Mouse (Mus musculus) embryo, embryonic 11 days (tissue): ENCODE results near the gene Ndufb4.
"Not testable (repeated sequence)": the region's sequence is repeated elsewhere in the genome, so short reads cannot be mapped to it uniquely, and the experiment has no call there.

Experiments used
- DNase-seq: peaks from one replicate; pipeline ENCODE4 v3.0.0-alpha.2; 2015

Ndufb4 gene

DNA sequence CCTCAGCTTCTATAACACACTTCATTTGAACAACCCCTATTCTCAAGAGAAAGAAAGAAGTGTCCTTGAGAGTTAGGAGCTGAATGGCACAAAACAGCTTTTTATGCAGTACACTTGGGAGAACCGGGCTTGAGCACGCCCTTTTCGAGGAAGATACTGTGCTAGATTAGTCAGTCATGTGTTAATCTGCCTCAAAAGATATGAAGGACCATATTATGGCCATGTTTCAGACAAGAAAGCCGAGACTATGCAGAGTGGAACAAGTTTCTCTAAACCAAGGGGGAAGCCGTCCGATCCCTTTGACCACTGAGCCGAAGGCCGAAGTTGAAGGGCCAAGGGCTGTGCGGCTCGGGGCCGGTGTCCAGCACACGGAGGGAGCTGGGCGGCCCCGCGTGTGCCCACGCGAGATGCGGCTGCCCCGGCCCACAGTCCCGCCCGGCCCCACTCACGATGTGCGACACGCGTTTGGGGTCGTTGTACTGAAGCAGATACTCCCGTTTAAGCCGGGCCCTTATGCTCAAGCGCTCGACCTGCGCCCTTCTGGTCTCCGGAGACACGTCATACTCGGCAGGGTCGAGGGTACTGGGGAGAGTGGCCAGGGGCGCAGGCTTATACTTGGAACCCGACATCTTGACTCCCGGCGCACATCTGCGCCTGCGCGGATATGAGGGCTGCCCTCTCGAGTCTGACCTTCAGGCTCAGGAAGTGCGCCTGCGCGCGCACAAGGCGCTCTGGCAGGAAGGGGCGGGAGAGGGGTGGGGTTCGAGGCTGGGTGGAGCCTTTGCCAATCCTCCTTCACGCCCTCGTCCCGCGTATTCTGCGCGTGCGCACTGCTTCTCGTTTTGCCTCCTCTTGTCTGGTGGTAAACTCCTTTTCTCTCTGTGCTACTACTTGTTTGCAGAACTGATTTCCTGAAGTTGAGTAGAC, at the start of gene Ndufb4:
TSS of gene Ndufb4 (minus strand) at position 723 of the 927 bp plus-strand sequence.
- DNase-seq: peak; percentile 99

DNA sequence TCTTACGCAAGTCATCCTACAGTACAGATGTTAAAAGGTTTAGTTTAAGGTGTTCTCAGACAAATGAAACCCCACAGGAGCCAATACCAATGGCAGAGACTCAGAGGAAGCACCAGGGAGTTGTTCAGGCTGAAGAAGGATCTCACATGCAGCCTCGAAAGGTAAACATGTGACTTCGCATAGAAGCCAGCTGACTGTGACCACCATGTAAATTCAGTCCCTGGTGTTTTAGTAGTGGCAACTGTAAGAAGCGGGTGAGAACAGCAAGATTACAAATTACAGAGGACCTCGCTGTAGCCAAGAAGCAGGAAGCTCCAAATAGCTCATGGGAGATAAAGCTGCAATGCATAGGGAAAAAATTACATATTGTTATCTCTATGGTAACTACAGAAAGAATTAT, 49.6 kb upstream of the Ndufb4 start:
- no peak for DNase-seq

DNA sequence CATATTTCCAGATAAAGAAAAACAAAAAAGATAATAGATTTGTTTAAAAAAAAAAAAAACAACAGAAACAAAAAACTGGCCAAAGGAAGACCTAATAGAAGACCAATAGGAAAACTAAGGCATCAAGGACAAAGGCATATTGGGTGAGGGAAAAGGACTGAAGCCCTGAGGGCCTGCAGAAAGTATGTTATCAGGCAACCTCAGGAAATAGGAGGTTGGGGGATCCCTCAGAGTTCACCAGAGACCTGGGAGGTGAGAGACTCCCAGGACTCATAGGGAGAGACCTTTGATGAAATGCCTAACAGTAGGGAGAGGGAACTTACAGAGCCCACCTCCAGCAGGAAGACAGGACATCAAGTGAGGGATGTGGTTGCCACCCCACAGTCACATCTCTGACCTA, 45.8 kb upstream of the Ndufb4 start:
- DNase-seq: not testable (repeated sequence)

DNA sequence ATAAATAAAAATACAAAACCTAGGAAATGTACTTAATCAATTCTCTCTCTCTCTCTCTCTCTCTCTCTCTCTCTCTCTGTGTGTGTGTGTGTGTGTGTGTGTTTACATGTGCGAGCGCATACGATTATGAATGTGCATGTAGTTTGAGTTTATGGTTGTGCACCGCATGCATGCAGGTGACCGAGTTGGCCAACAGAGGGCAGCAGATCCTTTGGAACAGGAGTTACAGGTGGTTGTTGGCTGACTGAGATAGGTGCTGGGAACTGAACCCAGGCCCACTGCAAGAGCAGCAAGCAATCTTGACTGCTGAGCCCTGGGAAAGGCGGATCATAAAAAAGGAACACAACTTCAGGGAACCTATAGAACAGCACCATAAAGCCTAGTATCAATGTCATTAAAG, 44.5 kb upstream of the Ndufb4 start:
- DNase-seq: no peak

DNA sequence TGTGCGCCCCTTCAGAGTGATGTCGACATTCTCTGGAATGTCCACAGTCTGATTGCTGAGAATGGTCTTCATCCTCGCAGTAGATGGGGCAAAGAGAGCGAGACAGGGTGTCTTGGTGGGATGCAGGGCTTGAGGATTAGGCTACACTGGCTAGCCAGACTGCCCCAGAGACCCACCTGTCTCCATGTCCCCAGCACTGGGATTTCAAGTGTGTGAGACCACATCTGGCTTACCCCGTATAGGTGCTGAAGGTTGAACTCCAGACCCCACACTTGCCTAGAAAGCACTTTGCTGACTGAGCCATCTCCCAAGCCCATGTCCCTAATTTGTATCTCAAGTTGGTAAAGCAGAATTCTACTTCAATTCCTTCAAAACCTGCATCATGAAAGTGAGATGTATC, 43.0 kb upstream of the Ndufb4 start:
- DNase-seq: no peak

DNA sequence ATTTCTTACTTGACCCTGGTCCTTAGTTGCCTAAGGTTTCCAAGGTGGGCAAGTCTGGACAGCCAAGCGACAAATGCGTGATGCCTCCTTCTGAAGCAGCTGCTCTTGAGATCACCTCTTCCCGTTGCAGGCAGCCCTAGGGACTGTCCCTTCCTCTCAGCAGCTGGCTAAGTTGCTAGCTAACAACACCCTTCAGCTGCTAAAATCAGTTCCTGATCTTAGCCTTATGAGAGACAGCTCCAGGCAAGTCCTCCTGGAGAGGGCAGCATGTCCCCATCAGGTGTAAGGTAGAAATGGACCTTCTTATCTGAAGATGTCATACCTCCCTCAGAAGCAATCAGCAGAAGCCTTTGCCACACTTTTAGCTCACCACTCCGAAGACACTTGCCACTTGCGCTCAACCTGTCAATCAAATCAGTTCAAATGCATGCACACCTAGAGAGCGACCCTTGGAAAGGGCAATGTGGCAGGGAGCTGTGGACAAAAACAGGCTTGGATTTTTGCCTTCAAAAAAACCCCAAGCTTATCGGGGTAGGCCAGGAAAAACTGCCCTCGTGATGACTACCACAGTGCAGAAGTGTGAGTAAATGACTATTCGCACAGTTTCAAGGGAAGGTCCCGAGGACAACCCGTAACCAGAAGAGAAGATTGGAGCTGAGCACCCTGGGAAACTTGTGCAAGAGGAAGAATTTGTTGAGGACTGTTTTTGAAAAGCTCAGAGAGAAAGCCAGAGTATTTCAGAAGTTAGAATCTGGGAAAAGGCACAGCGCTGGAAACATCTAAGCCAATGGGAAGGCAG, 36.9 kb upstream of the Ndufb4 start:
- DNase-seq: peak; percentile 19

DNA sequence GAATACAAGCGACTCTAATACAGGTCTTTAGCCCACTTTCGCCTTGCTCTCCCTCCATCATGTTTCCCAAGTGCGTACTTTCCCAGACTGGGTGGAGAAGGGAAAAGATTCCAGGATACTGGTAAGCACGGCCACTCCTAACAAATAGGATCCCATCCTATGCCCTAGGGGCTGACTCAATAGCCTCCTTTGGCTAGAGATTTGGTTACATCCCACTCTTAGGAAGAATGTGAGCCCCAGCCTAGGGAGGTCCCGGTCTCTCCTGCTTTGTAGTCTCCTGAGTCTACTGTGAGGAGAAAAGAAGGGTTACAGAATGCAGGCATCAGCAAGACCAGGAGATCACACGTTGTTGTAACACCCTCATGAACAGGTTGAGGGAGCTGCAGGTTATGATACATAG, 36.2 kb upstream of the Ndufb4 start:
- no peak for DNase-seq

DNA sequence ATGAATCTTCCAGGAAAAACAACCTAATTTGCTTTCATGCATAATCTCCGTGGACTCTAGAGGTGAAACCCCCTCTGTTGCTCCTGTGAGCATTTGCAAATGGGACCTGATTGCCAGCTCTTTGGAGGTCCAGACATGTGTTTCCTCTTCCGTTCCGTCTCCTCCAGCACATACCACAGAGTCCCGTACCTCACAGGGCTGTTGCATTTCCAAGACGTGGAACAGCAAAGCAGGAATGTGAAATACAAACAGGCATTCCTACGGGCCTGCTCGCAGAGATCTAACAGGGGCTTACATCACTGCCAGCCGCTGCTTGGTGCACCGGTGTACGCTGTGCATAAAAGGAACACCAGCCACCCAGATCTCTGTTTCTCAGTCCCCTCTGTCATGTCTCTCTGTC, 35.7 kb upstream of the Ndufb4 start:
- peak; percentile 26 for DNase-seq

DNA sequence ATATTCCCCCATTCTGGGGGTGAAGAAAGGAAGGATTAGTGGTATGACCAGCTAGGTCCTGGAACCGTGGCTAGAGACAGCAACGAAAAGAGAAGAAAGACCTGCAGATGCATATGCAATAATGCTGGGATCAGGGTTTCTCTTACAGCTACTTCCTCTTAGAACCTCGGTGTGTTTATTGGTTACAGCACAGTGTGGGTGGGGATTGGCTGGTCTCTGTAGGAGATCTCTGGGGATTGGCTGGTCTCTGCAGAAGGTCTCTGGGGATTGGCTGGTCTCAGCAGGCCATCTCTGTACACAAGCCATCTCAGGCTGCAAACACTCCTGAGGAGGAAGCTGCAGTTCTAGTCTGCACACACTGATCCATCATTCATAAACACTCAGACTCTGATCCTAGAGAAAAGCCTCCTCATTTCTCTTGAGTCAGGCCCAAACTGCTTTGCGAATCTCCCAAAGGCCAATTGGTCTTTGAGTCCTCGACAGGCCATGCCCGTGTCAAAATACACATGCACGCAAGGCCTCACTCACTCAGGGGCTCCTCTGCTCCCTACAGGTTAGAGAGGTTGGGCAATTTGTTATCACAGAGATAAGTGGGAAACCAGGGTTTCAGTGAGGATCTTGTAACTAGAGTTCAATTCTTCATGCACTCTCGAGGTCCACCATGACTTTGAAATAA, 35.1 kb upstream of the Ndufb4 start:
- DNase-seq: peak; percentile 22

DNA sequence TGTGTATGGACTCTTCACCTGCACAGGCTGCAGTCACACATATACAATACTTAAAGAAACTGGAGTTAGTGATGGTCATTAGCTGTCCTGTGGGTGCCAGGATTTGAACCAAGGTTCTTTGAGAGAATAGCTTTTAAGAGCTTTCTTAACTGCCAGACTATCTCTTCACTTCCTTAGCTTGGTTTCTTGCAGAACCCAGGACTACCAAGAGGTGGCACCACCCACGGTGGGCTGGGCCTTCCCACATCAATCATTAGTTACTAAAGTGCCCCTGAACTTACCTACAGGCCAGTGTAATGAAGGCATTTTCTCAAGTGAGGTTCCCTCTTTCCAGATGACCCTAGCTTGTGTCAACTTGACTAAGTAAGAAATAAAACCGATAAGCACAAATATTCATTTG, 33.9 kb upstream of the Ndufb4 start:
- no peak for DNase-seq

DNA sequence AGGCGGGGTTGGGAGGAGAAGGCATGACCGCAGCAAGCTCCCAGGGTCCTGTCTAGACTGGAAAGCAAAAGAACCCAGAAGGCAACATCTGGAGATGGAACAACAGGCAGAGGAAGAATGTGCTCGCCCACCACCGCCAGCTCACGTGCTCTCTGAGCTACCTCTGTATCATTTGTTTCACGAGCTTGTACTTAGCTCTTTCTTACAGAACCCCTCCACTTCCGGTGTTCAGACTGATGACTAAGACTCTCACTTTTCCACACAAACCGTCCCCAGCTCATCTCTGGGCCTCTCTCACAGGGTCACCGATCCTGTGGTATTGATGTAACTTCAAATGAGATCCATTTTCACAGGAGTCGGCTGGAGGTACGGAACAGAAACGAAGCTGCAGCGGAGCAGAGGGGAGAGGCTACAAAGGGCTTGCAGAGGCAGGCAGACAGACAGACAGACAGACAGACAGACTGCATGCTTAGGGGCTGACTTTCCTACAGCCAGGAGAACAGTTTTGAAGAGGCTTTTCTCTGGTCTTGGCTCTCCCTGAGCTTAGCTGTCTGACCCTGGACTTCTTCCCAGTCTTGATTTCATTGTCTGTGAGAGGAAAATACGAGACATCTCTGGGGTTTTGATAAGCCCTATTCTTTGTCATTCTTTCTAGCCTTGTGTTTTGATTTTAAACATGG, 33.2 kb upstream of the Ndufb4 start:
- DNase-seq: no peak

DNA sequence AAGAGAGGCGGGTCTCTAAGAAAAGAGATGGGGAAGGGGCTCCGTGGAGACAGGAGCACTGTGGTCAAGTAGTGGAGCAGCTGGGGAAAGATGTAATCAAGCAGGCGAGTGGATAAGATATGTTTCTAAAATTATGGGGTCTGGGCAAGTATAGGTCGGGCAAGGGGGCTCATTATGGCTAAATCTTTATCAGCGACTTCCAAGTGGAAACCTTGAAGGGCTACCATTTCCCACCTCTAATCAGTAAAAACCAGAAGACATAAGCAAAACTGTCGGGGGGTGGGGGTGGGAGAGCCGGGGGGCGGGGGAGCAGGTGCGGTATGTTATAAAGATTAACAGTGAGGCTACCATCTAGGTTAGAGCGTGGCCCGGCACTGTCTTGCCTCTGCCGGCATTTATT, 32.6 kb upstream of the Ndufb4 start:
- DNase-seq: no peak

DNA sequence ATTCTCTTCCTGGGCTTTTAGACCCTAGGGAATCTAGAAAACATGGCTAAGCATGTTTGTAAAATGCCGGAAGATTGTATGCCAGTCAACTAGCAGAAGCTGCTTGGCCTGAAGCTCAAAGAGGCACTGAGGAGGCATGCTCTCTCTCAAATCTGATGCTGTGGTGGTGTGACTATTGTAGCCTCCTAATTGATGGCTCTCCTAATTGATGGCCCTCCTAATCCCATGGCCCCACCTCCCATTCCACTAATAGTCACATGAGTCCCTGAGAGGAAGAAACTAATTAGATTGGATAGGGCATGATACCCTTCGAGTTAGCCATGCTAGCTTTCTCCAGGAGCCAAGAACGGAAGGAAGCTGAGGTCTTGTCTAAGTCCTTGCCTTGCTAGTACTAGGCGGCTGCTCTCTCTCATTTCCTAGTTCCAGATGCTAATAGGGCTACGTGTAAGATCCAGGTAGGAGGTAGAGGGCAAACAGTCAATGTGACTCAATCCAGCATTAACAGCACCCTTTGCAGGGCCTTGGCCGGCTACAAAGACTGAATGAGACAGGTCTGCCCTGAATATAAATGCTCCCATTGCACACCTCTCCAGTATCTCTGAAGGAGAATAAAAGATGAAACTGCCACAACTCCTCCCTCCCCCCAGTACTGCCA, 31.8 kb upstream of the Ndufb4 start:
- DNase-seq: no peak

DNA sequence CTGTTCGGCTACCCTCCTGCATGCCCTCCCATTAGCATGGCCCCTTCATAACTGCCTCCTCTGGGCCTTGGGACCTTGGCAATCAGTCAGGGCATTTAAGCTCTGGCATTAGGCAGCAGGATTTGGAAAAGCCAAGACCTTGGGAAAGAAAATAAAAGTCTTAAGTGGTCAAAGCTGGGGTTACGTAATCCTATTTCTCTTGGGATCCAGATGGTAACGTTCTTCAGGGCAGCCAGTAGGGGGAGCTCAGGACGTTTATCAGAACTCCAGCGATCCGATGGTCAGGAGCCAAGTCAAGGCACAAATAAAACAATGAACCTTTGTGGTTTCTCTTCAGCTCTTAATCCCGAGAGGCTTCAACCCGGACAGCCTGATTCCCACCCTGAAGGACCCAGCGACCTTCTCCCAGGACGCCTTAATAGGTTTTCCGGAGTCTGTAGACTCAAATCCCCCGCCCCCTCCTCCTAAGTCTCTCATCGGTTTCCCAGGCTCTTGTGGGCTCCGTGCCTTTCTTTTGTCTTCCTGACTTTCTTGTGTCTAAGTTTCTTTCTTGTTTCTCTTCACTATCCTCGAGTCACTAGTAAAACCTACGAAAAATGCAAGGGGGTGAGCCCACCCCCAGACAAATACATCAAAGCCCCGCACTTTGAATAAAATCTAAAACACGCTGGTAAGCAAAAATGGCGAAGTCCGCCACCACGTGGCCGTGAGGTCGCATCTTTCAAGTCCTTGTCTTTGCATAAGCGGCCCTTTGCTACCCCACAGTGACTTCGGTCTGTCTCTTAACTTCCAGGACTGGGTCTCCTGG, 30.6 kb upstream of the Ndufb4 start:
- DNase-seq: peak; percentile 92

DNA sequence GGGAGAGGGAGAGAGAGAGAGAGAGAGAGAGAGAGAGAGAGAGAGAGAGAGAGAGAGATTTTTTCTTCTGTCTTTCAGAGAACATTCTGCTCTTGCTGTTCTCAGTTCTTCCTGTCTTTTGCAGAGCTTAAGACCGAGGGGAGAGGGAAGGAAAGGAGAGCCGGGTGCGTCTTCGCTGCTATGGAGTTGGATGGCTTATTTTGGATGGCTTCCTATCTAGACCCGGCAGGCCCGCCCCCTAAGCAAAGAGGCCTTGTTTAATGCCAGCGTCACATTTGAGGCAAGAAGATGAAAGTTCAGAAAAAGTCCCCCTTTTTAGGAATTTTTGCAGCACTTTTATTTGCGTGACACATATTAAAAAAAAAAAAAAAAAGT, 30.0 kb upstream of the Ndufb4 start:
- no peak for DNase-seq

DNA sequence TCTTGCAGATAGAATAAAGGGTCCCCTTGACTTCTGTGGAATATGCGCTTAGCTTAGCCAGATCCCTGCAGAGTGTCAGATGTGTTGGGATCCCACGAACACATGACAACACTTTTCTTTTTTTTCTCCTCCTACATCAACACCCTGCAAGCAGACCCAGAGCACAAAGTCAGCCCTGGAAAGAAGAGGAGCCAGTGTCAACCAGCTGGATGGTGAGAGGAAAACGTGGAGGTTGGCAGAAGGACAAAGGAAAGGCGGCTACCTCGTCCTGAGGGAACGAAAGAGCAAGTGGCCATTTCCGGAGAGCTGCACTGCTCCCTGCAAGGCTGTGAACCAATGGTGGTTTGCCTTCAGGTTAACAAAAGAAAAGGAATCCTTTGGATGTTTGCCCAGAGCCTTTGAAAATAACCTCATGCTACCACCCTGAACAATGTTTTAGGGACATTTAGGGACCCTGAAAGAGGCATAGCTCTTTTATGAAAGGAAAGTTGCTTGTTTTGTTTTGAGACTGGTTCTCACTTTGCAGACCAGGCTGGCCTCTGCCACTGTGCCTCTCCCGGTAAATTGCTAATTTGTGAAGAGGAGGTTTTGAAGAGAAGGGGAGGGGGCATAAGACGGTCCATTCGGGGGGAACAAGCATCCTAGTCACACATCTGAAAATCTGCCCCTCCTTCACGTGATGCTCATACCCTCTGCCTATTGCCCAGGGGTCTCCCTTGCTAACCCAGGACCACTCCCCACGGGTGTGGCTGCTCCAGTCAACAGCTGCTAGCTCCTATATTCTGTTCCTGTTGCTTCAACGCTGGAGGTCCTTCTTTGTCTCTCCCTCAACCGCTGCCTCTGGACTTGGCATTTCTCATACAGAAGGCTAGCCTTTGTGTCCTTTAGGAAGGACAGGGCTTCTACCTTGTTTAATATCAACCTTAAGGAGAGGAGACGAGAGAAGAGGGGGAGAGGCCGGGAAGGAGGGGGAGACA, 29.2 kb upstream of the Ndufb4 start:
- peak; percentile 58 for DNase-seq

DNA sequence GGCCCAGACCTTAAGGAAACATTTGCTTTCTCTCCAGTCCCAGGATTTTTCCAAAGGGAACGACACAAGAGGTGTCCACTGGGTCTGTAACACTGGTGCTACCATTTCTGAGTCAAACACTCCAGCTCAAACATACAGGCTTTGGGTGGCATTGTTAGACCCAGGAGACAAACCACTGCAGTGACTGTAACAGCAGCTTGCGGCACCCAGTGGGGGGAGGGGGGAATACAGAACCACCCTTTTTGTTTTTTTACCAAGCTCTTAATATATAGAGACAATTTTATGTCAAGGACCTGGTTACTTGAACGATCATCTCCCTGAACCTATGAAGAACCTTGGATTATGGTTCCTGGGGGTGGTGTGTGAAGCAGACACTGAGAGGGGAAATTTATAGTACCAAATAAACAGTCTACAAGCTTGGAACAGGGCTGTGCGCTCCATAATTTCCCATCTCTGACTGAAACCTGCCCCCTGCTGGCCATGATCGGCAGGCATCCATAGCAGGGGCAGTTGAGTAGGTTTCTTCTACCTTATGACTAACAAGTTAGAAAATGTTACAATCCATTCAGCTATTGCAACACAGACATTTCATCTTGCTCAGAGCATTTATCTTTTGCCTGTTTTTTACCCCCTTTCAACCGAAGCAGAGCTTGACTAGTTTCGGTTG, 28.2 kb upstream of the Ndufb4 start:
- peak; percentile 81 for DNase-seq

DNA sequence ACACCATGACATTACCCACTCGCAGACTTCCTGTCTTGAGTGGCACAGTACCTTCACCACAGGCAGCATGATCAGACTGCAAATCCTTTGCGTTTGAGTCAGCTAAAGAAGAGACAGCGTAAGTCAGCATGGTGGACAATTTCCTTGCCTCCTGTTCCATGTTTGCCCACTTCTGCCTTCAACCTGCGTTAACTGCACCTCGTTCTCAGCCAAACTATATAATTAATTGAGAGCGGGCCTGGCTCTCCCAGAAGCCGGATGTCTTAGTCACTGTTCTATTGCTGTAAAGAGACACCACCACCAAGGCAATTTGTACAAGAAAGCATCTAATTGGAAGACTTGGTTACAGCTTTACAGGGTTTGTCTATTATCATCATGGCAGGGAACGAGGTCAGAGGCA, 26.6 kb upstream of the Ndufb4 start:
- DNase-seq: no peak

DNA sequence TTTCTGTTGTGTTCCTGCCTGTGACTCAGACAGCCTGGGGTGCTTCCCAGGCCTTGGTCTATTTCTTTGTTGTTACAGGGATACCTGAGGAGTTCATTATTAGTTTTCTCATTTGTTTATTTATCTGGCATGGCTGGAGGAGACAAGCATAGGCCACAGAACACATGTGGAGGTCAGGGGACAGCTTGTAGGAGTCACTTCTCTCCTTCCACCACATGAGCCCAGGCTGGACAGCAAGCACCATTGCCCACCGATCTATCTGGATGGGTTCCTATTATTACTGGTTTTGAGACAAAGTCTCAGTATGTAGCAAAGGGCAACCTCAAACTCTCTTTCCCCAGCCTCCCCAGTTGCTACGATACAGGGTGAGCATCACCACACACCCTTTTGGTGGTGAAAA, 26.0 kb upstream of the Ndufb4 start:
- no peak for DNase-seq

DNA sequence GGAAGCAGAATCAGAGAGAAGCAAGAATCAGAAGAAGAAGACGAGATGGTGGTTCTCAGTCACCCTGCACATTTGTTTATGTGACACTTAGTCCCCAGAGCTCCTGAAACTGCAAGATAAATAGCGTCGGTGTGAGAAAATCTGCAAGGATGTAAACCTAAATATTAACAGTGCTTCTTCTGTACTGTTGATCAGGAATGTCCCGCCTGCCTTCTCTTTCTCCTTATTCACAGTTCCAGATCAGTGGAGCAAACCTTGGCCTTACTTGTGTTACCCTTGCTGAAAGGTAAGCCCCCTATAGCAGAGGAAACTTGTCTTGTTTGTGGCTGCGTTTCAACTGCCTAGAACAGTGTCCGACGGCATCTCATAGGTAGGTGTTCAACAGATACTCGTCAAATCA, 23.3 kb upstream of the Ndufb4 start:
- DNase-seq: no peak
